Comparison of ENCODE assay signal across 9 mouse cellular contexts in genomic region chrX:151117432-151117831, GRCm38 (mm10). TPM values are rescaled to one million over a fixed set of nuclear protein-coding genes. Genes with fewer than 3 reads are reported as not detected.
DNase-seq lines count a peak whose midpoint lies in the region; ATAC-seq and TF ChIP-seq lines count a peak whose summit lies in the region.
"Had no signal": no experiment of that assay in that cellular context is flagged by ENCODE, and none has a peak within 500 bp of the region (broad histone marks: within the 10 kb centered on the region; RNA-seq: fewer than 3 reads in every experiment).

No protein-coding gene starts in this region.

- 0% methylated on average over 2 of the region's 2 CpGs for WGBS in kidney, adult 2 months
- WGBS in embryonic facial prominence, embryonic 14.5 days: 16% methylated on average over 2 of the region's 2 CpGs

- H3K4me1 ChIP-seq in kidney, adult 2 months (ENCODE audit: control insufficient read depth, insufficient read depth, low read length): no peaks in the 10 kb centered on the region
- H3K4me1 ChIP-seq in embryonic facial prominence, embryonic 14.5 days (ENCODE audit: control insufficient read depth, insufficient read depth, low read length): no peaks in the 10 kb centered on the region
- H3K4me1 ChIP-seq: embryonic facial prominence, embryonic 15.5 days had no signal

- no peak for TF ChIP-seq POLR2A in kidney, adult 2 months (IDR thresholded peaks at IDR 0.05; ENCODE audit: low read depth, low read length)

- H3K4me2 ChIP-seq in embryonic facial prominence, embryonic 14.5 days (ENCODE audit: low read depth, low read length): no peak overlapping the region
- H3K4me2 ChIP-seq: embryonic facial prominence, embryonic 15.5 days had no signal

- no peaks in the 10 kb centered on the region for H3K9me3 ChIP-seq in embryonic facial prominence, embryonic 14.5 days (ENCODE audit: control insufficient read depth, low read length)
- H3K9me3 ChIP-seq: embryonic facial prominence, embryonic 15.5 days had no signal

- peak; percentile 2 for DNase-seq in adrenal gland, postnatal 10 days
- DNase-seq in adrenal gland, postnatal 25 days: no peak
- DNase-seq in kidney, adult 2 months: peak; percentile 2
- no peak for DNase-seq in kidney, adult 11 months
- DNase-seq in 416B (ENCODE audit: low read depth): peak; percentile 13
- DNase-seq in embryonic facial prominence, embryonic 14.5 days (ENCODE audit: low spot score): peak; percentile 2
- no peak for DNase-seq in urinary bladder, postnatal 25 days (ENCODE audit: low spot score)
- DNase-seq in ovary, postnatal 10 days (ENCODE audit: low spot score): no peak

- no peak overlapping the region for H3K4me3 ChIP-seq in kidney, adult 2 months (ENCODE audit: insufficient read depth, low read depth, low read length)
- H3K4me3 ChIP-seq in embryonic facial prominence, embryonic 14.5 days (ENCODE audit: low read depth, low read length): no peak overlapping the region
- H3K4me3 ChIP-seq: embryonic facial prominence, embryonic 15.5 days had no signal

- peak; percentile 43 for TF ChIP-seq CTCF in kidney, adult 2 months (conservative IDR thresholded peaks at IDR 0.05; ENCODE audit: insufficient read depth, insufficient read length, low read depth, low read length)

- no peaks in the 10 kb centered on the region for H3K36me3 ChIP-seq in kidney, adult 2 months (ENCODE audit: control insufficient read depth, insufficient read depth, low read length)
- H3K36me3 ChIP-seq in embryonic facial prominence, embryonic 14.5 days (ENCODE audit: control insufficient read depth, insufficient read depth, low read length): no peaks in the 10 kb centered on the region
- H3K36me3 ChIP-seq: embryonic facial prominence, embryonic 15.5 days had no signal

- H3K27ac ChIP-seq in kidney, adult 2 months (ENCODE audit: insufficient read depth, low read depth, low read length): no peak overlapping the region
- no peak overlapping the region for H3K27ac ChIP-seq in embryonic facial prominence, embryonic 14.5 days (replicated peaks; ENCODE audit: low read depth, low read length)
- H3K27ac ChIP-seq: embryonic facial prominence, embryonic 15.5 days had no signal

- no peaks in the 10 kb centered on the region for H3K27me3 ChIP-seq in kidney, adult 2 months (replicated peaks; ENCODE audit: control insufficient read depth, insufficient read depth, low read length)
- no peaks in the 10 kb centered on the region for H3K27me3 ChIP-seq in embryonic facial prominence, embryonic 14.5 days (replicated peaks; ENCODE audit: control insufficient read depth, insufficient read depth, low read length)
- H3K27me3 ChIP-seq: embryonic facial prominence, embryonic 15.5 days had no signal

- no peak for ATAC-seq in embryonic facial prominence, embryonic 14.5 days (ENCODE audit: low read depth)

- H3K9ac ChIP-seq in embryonic facial prominence, embryonic 14.5 days (ENCODE audit: low read depth, low read length): no peak overlapping the region
- H3K9ac ChIP-seq: embryonic facial prominence, embryonic 15.5 days had no signal

RNA-seq across cellular contexts. Expression of gene Tsr2, which starts 21.1 kb away (rescaled TPM):
- 10 to 100 TPM; 26.0 to 32.0 TPM for total RNA-seq in adrenal gland, postnatal 10 days (2021)
- 29.3 and 33.9 TPM in 2 replicates for total RNA-seq in adrenal gland, postnatal 25 days (2021)
- polyA plus RNA-seq in kidney, adult 2 months (2012; rRNA removed): 8.3 and 9.6 TPM in 2 replicates
- polyA plus RNA-seq in embryonic facial prominence, embryonic 14.5 days (2014; fragmentation: Nextera tagmentation; extraction: Ambion mirVana): 35.8 and 38.3 TPM in 2 replicates

Comparison
In these comparisons a context has a peak if more than half of its experiments do, and no peak if none do; other contexts are left out.
1. DNase-seq: peak in adrenal gland, postnatal 10 days (single experiment), kidney, adult 2 months (single experiment), 416B (single experiment) and embryonic facial prominence, embryonic 14.5 days (single experiment); none in adrenal gland, postnatal 25 days (single experiment), kidney, adult 11 months (single experiment), urinary bladder, postnatal 25 days (single experiment) and ovary, postnatal 10 days (single experiment).